Mouse (Mus musculus) embryonic facial prominence, embryonic 14.5 days (tissue): ENCODE results near the gene Man1c1. TPM values are rescaled to one million over a fixed set of nuclear protein-coding genes. Genes with fewer than 3 reads are reported as not detected.

Experiments used
- ATAC-seq: fragments of 200-750 bp; cut with Nextera tagmentation; 2 replicates; pipeline ENCODE4 v1.8.0; 2017; ENCODE audit warnings: low read depth, moderate number of reproducible peaks, moderate TSS enrichment
- DNase-seq: peaks from one replicate; pipeline ENCODE4 v3.0.0-alpha.2; 2015; ENCODE audit warnings: low spot score
- H3K27ac ChIP-seq: fragments of 300-500 bp; sonication (generic); replicated peaks from 2 replicates; pipeline ENCODE4 v1.5.1; 2014; ENCODE audit warnings: low read depth, mild to moderate bottlenecking, low read length, moderate library complexity
- H3K27me3 ChIP-seq: fragments of 300-500 bp; sonication (generic); replicated peaks from 2 replicates; pipeline ENCODE4 v1.6.1; 2014; ENCODE audit warnings: low read length; ENCODE audit not compliant: control insufficient read depth, insufficient read depth
- H3K36me3 ChIP-seq: fragments of 300-500 bp; sonication (generic); 2 replicates; pipeline ENCODE4 v1.6.1; 2014; ENCODE audit warnings: low read length, mixed read lengths; ENCODE audit not compliant: control insufficient read depth, insufficient read depth
- H3K4me1 ChIP-seq: fragments of 300-500 bp; sonication (generic); 2 replicates; pipeline ENCODE4 v1.6.1; 2014; ENCODE audit warnings: antibody characterized with exemption, low read length; ENCODE audit not compliant: control insufficient read depth, insufficient read depth
- H3K4me2 ChIP-seq: fragments of 300-500 bp; sonication (generic); 2 replicates; pipeline ENCODE4 v1.6.1; 2014; ENCODE audit warnings: low read depth, mild to moderate bottlenecking, low read length, moderate library complexity, mixed read lengths
- H3K4me3 ChIP-seq: fragments of 300-500 bp; sonication (generic); 2 replicates; pipeline ENCODE4 v1.5.1; 2014; ENCODE audit warnings: low read depth, mild to moderate bottlenecking, low read length
- H3K9ac ChIP-seq: fragments of 300-500 bp; sonication (generic); 2 replicates; pipeline ENCODE4 v1.6.1; 2014; ENCODE audit warnings: low read depth, mild to moderate bottlenecking, low read length, moderate library complexity, mixed read lengths
- H3K9me3 ChIP-seq: fragments of 300-500 bp; sonication (generic); 2 replicates; pipeline ENCODE4 v1.6.1; 2016; ENCODE audit warnings: low read length; ENCODE audit not compliant: control insufficient read depth
- WGBS: fragments of 180-500 bp; shearing (Covaris S2); extraction: QIAGEN DNeasy Blood & Tissue Kit; methylation state at CpG from one replicate; pipeline ENCODE4 v1.1.7; 2014; 5-methylcytosine and 5-hydroxymethylcytosine counted together
- polyA plus RNA-seq: library from polyadenylated mRNA; unstranded; fragments of >200 nt; fragmentation: Nextera tagmentation; extraction: Ambion mirVana; gene quantifications from 2 replicates; pipeline ENCODE4 v1.2.1, GENCODE M21; 2014

Man1c1 gene
- polyA plus RNA-seq, 1 experiment from 2014 or later, result 5.1 TPM

- H3K27ac ChIP-seq, result no peak overlapping the region
- H3K27me3 ChIP-seq, result no peaks in the 10 kb centered on the region
- H3K4me3 ChIP-seq, result no peak overlapping the region
- ATAC-seq, result no peak
- H3K9ac ChIP-seq, result no peak overlapping the region
- DNase-seq, result no peak
- no peak overlapping the region for H3K4me2 ChIP-seq
- 24% methylated on average over 4 of the region's 4 CpGs for WGBS
- H3K36me3 ChIP-seq, result no peaks in the 10 kb centered on the region
- peaks cover 23% of the 10 kb centered on the region for H3K4me1 ChIP-seq
- no peaks in the 10 kb centered on the region for H3K9me3 ChIP-seq
These were observed 99.6 kb downstream of the Man1c1 start for GRCm38 (mm10) chr4:134604472-134604871.

DNA sequence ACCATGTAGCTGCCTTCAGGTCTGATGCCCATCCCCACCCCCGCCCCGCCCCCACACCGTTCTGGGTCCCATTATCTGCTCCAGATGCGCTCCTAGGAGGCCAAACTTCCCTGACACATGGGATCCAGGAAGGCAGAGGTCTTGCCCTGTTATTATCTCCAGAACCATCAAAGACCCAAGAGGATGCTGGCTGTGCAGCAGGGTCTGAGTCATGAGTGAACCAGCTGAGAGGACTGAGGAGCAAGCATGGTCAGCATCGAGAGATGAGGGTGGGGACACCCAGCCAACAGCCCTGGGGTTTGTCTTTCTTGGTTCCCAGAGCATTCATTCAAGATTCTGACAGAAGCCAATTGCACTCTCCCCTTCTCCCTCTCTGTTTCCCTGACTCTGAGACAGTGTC, 100.5 kb downstream of the Man1c1 start:
- Histone ChIP-seq H3K4me2 (no peak overlapping the region), H3K36me3 (no peaks in the 10 kb centered on the region), H3K4me1 (peaks cover 23% of the 10 kb centered on the region), H3K27me3 (no peaks in the 10 kb centered on the region), H3K9ac (no peak overlapping the region), H3K9me3 (no peaks in the 10 kb centered on the region), H3K27ac (no peak overlapping the region), H3K4me3 (no peak overlapping the region)
- WGBS, result 26% methylated on average over 5 of the region's 5 CpGs
- DNase-seq, result no peak
- ATAC-seq, result no peak

DNA sequence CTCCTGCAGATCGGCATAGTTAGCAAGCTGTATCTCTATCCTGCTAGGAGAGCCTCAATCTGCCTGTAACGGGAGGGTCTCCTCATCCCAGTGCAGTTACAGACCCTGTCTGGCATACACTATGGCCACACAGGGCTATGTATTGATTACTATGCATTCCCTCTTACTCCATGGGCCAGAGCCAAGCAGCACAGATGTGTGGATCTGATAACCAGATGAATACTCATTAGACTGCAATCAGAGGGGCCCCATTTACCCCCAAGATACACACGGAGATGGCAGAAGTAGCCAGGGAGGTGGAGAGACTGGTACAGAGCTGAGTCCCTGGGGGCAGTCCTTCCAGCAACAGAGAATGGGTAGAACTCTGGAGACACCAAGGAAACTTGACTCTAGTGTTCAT, 101.5 kb downstream of the Man1c1 start:
- WGBS, result 53% methylated on average over 3 of the region's 3 CpGs
- H3K27me3 ChIP-seq, result no peaks in the 10 kb centered on the region
- DNase-seq (no peak), ATAC-seq (no peak)
- peaks cover 23% of the 10 kb centered on the region for H3K4me1 ChIP-seq
- H3K9ac ChIP-seq, result no peak overlapping the region
- H3K9me3 ChIP-seq, result no peaks in the 10 kb centered on the region
- no peak overlapping the region for H3K4me3 ChIP-seq
- no peak overlapping the region for H3K27ac ChIP-seq
- H3K4me2 ChIP-seq, result no peak overlapping the region
- H3K36me3 ChIP-seq, result no peaks in the 10 kb centered on the region

GRCm38 (mm10) chr4:134601981-134602380, 102.1 kb downstream of the Man1c1 start:
- Histone ChIP-seq H3K4me3 (no peak overlapping the region), H3K9me3 (no peaks in the 10 kb centered on the region), H3K27ac (no peak overlapping the region), H3K4me2 (no peak overlapping the region), H3K4me1 (peaks cover 23% of the 10 kb centered on the region), H3K27me3 (no peaks in the 10 kb centered on the region), H3K36me3 (no peaks in the 10 kb centered on the region), H3K9ac (no peak overlapping the region)
- DNase-seq, result no peak
- no peak for ATAC-seq
- 49% methylated on average over 7 of the region's 7 CpGs for WGBS

DNA sequence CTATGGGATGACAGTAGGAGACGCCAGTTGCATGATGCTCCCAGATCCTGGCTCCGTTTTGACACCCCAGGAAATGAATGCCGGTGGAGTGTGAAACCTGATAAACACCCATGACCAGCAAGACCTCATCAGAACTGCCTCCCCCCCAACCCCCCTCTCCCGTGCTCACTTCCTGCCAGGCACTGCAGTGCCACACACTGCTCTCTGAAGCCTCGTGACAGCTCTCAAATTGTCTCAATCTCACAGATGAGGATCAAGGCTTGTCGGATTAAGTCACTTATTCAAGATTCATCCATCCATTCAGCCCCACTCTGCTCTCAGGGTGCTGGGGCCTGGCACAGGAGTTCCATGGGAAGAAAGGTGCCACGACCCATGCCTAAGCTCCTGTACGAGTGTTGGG, 102.7 kb downstream of the Man1c1 start:
- H3K9ac ChIP-seq, result no peak overlapping the region
- H3K27ac ChIP-seq, result no peak overlapping the region
- H3K27me3 ChIP-seq, result no peaks in the 10 kb centered on the region
- H3K36me3 ChIP-seq, result no peaks in the 10 kb centered on the region
- no peak for DNase-seq
- peaks cover 23% of the 10 kb centered on the region for H3K4me1 ChIP-seq
- H3K4me3 ChIP-seq, result no peak overlapping the region
- H3K4me2 ChIP-seq, result no peak overlapping the region
- no peak for ATAC-seq
- H3K9me3 ChIP-seq, result no peaks in the 10 kb centered on the region
- 41% methylated on average over 8 of the region's 8 CpGs for WGBS

DNA sequence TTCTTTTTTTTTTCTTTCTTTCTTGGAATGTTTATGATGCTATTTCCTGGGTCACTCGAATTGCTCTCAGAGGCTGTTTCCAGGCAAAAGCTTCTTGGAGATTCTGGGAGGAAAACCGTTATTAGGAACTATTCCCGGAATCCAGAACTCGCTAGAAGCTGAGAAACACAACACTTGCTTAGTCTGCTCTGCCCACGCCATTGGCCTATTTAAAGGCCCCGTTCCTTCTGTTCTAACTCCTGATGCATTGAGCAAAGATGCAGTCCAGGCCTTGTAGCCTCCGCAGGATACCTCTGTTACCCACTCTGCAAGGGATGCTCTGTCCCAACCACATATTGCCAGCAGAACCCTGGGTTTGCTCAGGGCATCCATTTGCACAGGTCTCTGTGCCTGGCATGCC, 103.3 kb downstream of the Man1c1 start:
- H3K4me1 ChIP-seq, result peaks cover 23% of the 10 kb centered on the region
- WGBS, result 62% methylated on average over 7 of the region's 7 CpGs
- H3K9ac ChIP-seq, result no peak overlapping the region
- H3K4me2 ChIP-seq, result no peak overlapping the region
- no peaks in the 10 kb centered on the region for H3K36me3 ChIP-seq
- no peak for DNase-seq
- H3K9me3 ChIP-seq, result no peaks in the 10 kb centered on the region
- no peak for ATAC-seq
- H3K27me3 ChIP-seq, result no peaks in the 10 kb centered on the region
- H3K27ac ChIP-seq, result no peak overlapping the region
- no peak overlapping the region for H3K4me3 ChIP-seq

DNA sequence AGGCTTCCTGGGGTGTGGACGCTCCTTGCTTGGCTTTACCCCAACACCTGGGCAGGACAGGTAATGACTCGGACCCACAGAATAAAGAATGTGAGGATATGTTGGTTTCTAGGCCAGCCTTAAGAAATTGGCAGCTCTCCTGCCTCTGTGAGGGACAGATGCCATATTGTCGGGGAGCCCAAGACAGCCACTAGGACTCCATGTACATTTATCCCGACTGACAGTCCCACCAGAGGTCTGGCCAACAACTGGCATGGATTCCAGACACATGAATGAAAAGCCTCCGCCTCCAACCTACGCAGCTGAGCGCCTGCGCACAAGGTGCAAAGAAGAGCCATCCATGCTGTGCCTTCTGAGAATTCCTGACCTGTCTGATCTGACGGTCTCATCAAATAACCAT, 104.0 kb downstream of the Man1c1 start:
- Histone ChIP-seq H3K4me3 (no peak overlapping the region), H3K9ac (no peak overlapping the region), H3K9me3 (no peaks in the 10 kb centered on the region), H3K36me3 (no peaks in the 10 kb centered on the region), H3K4me1 (peaks cover 23% of the 10 kb centered on the region), H3K27ac (no peak overlapping the region), H3K4me2 (no peak overlapping the region), H3K27me3 (no peaks in the 10 kb centered on the region)
- no peak for DNase-seq
- ATAC-seq, result no peak
- WGBS, result 85% methylated on average over 9 of the region's 9 CpGs

DNA sequence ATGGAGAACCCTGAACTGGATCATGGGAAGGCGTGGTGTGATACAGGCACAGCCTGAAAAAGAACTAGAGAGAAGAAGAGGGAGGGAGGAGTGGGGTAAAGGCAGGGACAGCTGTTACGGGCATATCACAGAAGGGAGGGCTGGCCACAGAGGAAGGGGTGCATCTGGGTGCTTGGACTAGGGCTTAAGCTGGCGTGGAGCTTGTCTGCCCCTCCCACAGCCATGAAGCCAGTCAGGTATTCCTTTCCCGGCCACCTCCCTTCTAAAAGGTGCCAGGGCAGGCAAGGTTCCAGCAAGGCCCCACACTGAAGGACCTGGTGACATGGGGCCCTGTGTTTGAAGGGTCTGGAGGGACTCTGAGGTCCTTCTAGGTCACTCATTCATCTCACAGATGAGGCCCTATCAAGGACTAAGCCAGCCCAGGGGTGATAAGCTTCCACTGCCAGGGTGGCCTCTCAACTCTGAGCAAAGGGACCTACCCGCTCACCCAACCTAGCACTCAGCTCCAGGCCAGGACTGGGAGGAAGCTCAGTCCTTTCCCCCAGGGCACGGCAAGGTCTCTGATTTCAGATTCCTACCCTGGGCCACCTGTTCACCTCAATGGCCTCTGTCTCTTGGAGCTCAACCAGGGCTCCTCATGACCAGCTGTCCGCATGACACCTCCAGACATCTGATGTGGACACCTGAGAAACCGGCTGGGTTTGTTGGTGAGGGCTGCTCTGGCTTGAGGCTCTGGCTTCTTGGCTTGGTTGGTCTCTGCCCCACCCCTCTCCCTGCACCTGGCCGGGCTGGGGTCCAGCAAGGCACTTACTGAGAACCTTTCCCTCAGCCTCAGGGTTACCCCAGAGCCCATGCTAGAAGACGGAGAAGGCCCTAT, 107.0 kb downstream of the Man1c1 start:
- no peak overlapping the region for H3K9ac ChIP-seq
- H3K4me3 ChIP-seq, result no peak overlapping the region
- H3K4me2 ChIP-seq, result no peak overlapping the region
- peaks cover 5% of the 10 kb centered on the region for H3K4me1 ChIP-seq
- H3K27ac ChIP-seq, result no peak overlapping the region
- H3K36me3 ChIP-seq, result no peaks in the 10 kb centered on the region
- ATAC-seq (no peak), DNase-seq (no peak)
- no peaks in the 10 kb centered on the region for H3K9me3 ChIP-seq
- WGBS, result 70% methylated on average over 10 of the region's 10 CpGs
- no peaks in the 10 kb centered on the region for H3K27me3 ChIP-seq
